Mouse (Mus musculus): ENCODE data around the gene Pnma1. TPM values are rescaled to one million over a fixed set of nuclear protein-coding genes. Genes with fewer than 3 reads are reported as not detected.

The Pnma1 gene
- total RNA-seq, 2 experiments from 2014 or later, result 3.8 to 4.5 TPM

DNA sequence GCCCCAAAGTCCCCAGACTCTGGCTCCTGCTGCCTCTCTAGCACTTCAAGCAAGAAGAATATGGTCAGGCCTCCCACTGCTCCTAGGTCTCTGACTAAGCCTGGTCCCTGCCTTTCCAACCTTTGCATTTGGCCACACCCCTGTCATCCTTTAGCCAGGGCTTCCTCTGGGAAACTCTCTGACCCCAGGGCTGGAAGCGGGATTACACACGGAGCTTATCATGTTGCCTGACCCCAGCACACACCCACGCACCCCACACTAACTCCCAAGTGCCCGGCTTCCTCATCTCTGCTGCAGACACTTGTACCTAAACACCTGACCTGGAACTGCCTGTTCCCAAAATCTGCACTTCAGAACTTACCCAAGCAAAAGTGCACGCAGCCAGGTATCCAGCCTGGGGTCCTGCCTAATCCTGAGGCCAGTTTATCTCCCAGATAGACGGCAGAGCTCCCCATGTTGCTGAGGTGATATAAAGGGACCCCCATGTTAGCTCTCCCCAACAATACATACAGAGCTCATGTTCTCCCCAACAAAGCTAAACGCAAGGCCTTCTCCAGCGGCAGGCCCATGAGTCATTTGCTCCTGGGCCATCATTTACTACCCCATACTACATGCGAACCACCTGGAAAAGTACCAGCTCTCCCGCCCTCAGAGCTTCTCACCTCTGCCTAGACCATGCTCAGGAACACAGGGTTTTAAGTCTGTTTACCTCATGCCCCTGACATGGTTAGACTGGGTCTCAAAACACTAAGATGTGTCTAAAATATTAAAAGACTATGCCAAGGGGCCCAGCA lies 30.6 kb upstream of the Pnma1 start:
- DNase-seq (ENCODE audit: extremely low spot score in 1 of 2, low spot score in 1 of 2), result no peak

- no peak for DNase-seq (ENCODE audit: extremely low spot score in 1 of 2, low spot score in 1 of 2)
Measured at GRCm38 (mm10) chr12:84178052-84178451, 29.8 kb upstream of the Pnma1 start.

- DNase-seq (ENCODE audit: extremely low spot score in 1 of 2, low spot score in 1 of 2), result no peak
Measured at GRCm38 (mm10) chr12:84176886-84177765, 28.8 kb upstream of the Pnma1 start.

DNA sequence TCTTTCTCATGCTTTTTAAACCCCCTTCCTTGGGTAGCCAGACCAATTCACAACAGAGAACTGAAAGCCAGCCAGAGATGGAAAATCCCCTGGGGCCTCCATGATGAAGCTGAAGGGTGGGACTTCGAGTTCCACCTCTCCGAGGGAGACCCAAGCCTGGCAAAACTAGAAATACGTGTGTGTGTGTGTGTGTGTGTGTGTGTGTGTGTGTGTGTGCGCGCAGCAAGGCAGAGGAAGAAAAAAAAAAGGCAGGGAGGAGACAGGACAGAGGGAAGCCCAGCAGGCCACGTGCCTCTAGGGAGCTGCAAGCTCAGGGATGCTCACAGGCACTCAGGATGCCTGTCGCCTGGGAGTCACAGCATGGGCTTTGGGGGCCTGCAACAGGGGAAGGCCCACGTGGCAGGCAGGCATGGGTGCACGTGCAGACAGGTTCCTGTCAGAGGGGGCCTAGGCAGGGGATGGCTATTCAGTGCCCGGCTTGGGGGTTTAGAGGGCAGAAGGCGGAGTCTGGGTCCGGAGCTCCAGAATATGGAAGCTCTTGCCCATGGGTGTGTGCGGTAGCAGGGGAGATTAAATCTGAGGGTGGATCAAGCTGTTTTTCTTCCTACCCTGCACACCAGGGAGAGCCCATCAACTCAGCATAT lies 28.0 kb upstream of the Pnma1 start:
- DNase-seq (ENCODE audit: extremely low spot score in 1 of 2, low spot score in 1 of 2), result no peak

DNA sequence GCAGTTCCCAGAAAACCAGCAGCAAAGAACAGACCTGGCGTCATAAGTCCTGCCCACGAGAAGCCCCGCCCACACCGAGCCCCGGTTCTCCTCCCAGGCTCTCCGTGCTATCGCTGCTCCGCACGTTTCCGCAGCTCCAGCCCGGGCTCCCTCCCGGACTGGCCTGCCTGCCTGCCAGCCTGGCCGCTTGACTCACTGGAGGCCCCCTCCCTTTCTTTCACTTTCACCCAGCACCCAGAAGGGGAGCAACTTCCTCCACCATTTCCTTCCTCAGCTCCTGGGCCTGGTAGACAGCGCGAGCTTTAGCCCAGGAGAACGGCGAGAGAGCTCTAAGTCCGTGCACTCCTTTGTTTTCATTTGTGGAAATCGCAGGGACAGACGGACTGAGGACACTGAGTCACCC lies 27.4 kb upstream of the Pnma1 start:
- DNase-seq (ENCODE audit: extremely low spot score in 1 of 2, low spot score in 1 of 2), result peak; percentile 64 to 73

GRCm38 (mm10) chr12:84174871-84175270 lies 26.6 kb upstream of the Pnma1 start:
- DNase-seq (ENCODE audit: extremely low spot score in 1 of 2, low spot score in 1 of 2), result no peak

DNA sequence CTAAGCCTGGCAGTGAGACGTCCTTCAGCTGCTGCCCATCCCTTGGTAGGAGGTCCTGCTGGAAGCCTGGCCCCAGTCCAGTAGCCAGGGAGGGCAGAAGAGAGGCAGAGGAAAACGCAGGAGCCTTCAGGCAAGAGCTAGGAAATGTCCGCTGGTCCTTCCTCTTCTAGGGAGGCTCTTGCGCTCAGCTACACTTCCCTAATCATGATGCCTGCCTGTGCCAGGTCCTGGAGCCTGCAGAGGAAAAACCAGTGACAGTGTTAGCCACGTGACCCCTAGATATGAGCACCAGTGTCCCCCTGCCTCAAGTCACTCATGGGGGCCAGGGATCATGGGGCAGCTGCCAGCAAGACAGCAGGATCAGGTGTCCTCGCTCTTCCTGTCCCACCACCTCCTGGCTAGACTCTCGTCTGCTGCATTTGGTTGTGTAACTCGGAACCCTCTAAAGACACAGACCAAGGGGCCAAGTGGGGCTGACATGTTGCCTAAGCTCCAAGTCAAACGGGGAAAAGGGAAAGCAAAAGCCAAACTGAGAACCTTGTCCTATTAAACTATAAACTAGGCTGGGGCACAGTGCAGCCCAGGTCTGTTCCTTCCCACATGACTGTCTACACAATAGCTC lies 26.0 kb upstream of the Pnma1 start:
- DNase-seq (ENCODE audit: extremely low spot score in 1 of 2, low spot score in 1 of 2), result no peak

DNA sequence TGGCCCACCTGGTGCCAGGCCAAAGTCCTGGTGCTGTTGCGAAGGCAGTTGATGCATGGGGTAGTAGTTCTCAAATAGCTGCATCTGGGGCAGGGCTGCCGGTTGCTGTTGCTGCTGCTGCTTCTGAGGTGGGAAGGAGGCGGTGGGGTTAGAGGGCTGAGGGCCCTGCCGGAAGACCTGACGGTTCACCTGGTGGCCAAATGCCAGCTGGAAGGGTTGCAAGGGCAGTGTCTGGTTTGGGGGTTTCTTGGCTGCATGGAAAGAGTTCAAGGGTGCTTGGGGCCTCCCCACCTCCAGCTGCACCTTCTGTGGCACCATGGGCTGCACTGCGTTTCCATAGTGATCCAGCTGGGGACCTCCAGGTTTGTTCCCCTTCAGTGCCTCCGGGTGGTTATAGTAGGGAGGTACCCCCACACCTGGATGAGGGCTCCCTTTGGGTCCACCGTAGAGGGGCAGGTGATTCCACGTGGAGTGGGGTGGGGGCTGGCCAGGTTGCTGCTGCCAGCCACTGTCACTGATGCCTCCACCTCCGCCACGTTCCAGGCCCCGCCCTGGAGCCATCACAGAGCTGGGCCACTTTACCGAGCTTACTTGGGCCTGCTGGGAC lies 25.1 kb upstream of the Pnma1 start:
- no peak for DNase-seq (ENCODE audit: extremely low spot score in 1 of 2, low spot score in 1 of 2)

GRCm38 (mm10) chr12:84172862-84173261 lies 24.6 kb upstream of the Pnma1 start:
- DNase-seq (ENCODE audit: extremely low spot score in 1 of 2, low spot score in 1 of 2), result no peak

- DNase-seq (ENCODE audit: extremely low spot score in 1 of 2, low spot score in 1 of 2), result no peak
Measured at GRCm38 (mm10) chr12:84172216-84172615, 23.9 kb upstream of the Pnma1 start.

- no peak for DNase-seq (ENCODE audit: extremely low spot score in 1 of 2, low spot score in 1 of 2)
Measured at GRCm38 (mm10) chr12:84170610-84171009, 22.3 kb upstream of the Pnma1 start.

DNA sequence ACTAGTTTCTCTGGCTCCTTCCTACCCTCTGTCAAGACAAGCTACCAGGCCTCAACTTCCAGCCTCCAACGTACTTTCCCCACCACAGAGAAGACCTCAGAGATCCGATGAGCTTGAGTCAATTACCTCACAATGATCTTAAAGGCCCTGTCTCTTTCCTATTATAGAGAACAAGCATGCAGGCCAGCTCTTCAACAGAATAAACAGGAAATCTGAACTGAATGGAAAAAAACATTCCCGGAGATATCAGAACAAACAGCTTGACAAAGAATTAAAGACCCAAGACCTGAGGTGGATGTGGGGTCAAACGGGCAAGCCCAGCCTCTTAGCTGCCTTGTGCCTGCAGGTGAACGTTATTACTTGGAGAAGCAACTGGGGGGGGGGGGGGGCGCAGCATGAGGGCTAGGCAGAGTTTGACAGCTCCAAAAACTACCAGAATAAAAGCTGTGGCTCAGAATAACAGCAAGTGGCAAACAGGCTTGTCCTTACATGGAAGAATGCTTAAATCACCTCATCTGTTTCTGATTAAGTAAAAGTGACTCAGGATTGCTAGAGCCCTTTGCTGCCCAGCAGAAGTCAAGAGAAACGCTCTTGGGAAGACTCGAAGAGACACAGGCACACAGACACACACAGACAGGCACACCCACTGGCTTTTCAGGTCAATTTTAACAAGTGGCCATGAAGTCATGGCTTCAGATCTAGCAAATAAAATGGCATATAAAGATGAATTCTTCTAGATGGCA lies 17.5 kb upstream of the Pnma1 start:
- no peak for DNase-seq (ENCODE audit: extremely low spot score in 1 of 2, low spot score in 1 of 2)

GRCm38 (mm10) chr12:84163586-84164110 lies 15.4 kb upstream of the Pnma1 start:
- DNase-seq (ENCODE audit: extremely low spot score in 1 of 2, low spot score in 1 of 2), result no peak

DNA sequence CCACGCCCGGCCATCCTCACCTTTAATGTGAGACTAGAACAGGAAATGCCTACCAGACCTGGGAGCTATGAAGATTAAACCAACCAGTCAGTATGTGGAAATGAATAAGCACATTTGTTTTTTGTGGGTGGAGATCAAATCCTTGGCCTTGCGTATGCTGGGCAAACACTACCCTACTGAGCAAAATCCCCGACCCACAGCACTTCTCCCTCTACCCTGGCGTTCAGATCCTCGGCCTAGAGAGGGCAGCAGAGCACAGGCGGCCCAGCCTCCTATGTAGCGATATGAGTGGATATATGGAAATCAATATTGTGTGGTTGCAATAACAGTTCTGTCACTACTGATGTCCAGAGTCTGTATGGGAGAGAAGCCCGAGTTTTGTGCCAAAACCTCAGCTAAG lies 14.8 kb upstream of the Pnma1 start:
- DNase-seq (ENCODE audit: extremely low spot score in 1 of 2, low spot score in 1 of 2), result no peak

GRCm38 (mm10) chr12:84161616-84162433 lies 13.5 kb upstream of the Pnma1 start:
- DNase-seq (ENCODE audit: extremely low spot score in 1 of 2, low spot score in 1 of 2), result no peak

DNA sequence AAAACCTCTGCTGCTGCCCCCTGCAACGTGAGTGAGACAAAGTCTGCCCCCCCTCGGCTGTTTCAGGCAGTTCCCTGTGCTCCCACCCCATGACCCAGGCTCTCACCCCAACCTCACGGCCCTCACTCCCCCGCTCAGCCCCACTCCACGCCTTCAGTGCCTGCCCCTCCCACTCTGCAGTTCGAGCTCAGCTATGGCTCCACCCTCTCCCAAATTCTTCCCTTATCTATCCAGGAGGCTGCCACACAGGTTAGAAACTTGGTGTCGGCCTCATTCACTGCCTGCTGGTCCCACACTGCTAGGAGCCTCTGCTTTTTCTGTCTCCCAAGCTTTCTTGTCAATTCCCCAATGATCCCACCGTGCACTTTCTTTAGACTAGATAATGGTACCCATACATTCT lies 12.8 kb upstream of the Pnma1 start:
- DNase-seq (ENCODE audit: extremely low spot score in 1 of 2, low spot score in 1 of 2), result no peak

GRCm38 (mm10) chr12:84160491-84160890 lies 12.2 kb upstream of the Pnma1 start:
- DNase-seq (ENCODE audit: extremely low spot score in 1 of 2, low spot score in 1 of 2), result no peak

- DNase-seq (ENCODE audit: extremely low spot score in 1 of 2, low spot score in 1 of 2), result no peak
Measured at GRCm38 (mm10) chr12:84158156-84158555, 9.9 kb upstream of the Pnma1 start.

Data from layer of hippocampus, postnatal 25 days (tissue).